Mouse (Mus musculus) heart, embryonic 11.5 days (tissue): Measurements from ENCODE around the gene Tmem125. TPM values are rescaled to one million over a fixed set of nuclear protein-coding genes. Genes with fewer than 3 reads are reported as not detected.

ENCODE experiments used
- ATAC-seq: fragments of 200-750 bp; cut with Nextera tagmentation; replicated peaks from 2 replicates; pipeline ENCODE4 v1.8.0; 2017; ENCODE audit warnings: moderate library complexity; ENCODE audit not compliant: insufficient number of reproducible peaks, low FRiP score, low TSS enrichment
- H3K27ac ChIP-seq: fragments of 300-500 bp; sonication (generic); 2 replicates; pipeline ENCODE4 v1.5.1; 2014; ENCODE audit warnings: mild to moderate bottlenecking, low read depth, low read length
- H3K27me3 ChIP-seq: fragments of 300-500 bp; sonication (generic); 2 replicates; pipeline ENCODE4 v1.6.1; 2014; ENCODE audit warnings: mild to moderate bottlenecking, low read length, mixed read lengths; ENCODE audit not compliant: control insufficient read depth, insufficient read depth
- H3K36me3 ChIP-seq: fragments of 300-500 bp; sonication (generic); 2 replicates; pipeline ENCODE4 v1.6.1; 2014; ENCODE audit warnings: mild to moderate bottlenecking, low read length, moderate library complexity, mixed read lengths; ENCODE audit not compliant: control insufficient read depth, insufficient read depth
- H3K4me1 ChIP-seq: fragments of 300-500 bp; sonication (generic); 2 replicates; pipeline ENCODE4 v1.6.1; 2014; ENCODE audit warnings: low read length; ENCODE audit not compliant: control insufficient read depth, insufficient read depth
- H3K4me2 ChIP-seq: fragments of 300-500 bp; sonication (generic); 2 replicates; pipeline ENCODE4 v1.6.1; 2014; ENCODE audit warnings: mild to moderate bottlenecking, moderate library complexity
- H3K4me3 ChIP-seq: fragments of 300-500 bp; sonication (generic); 2 replicates; pipeline ENCODE4 v1.5.1; 2014; ENCODE audit warnings: low read depth, low read length
- H3K9ac ChIP-seq: fragments of 300-500 bp; sonication (generic); 2 replicates; pipeline ENCODE4 v1.6.1; 2014; ENCODE audit warnings: mild to moderate bottlenecking, low read depth, low read length, moderate library complexity
- H3K9me3 ChIP-seq: fragments of 300-500 bp; sonication (generic); replicated peaks from 2 replicates; pipeline ENCODE4 v1.6.1; 2016; ENCODE audit warnings: low read length; ENCODE audit not compliant: control insufficient read depth
- WGBS: fragments of 180-500 bp; shearing (Covaris S2); extraction: QIAGEN DNeasy Blood & Tissue Kit; methylation state at CpG from one replicate; pipeline ENCODE4 v1.1.7; 2014; ENCODE audit not compliant: insufficient replicate concordance; 5-methylcytosine and 5-hydroxymethylcytosine counted together
- polyA plus RNA-seq: library from polyadenylated mRNA; unstranded; fragments of >200 nt; fragmentation: Nextera tagmentation; extraction: Ambion mirVana; gene quantifications from 2 replicates; pipeline ENCODE4 v1.2.1, GENCODE M21; 2014

Gene Tmem125
- 0.16 and 0.45 TPM in 2 replicates for polyA plus RNA-seq

DNA sequence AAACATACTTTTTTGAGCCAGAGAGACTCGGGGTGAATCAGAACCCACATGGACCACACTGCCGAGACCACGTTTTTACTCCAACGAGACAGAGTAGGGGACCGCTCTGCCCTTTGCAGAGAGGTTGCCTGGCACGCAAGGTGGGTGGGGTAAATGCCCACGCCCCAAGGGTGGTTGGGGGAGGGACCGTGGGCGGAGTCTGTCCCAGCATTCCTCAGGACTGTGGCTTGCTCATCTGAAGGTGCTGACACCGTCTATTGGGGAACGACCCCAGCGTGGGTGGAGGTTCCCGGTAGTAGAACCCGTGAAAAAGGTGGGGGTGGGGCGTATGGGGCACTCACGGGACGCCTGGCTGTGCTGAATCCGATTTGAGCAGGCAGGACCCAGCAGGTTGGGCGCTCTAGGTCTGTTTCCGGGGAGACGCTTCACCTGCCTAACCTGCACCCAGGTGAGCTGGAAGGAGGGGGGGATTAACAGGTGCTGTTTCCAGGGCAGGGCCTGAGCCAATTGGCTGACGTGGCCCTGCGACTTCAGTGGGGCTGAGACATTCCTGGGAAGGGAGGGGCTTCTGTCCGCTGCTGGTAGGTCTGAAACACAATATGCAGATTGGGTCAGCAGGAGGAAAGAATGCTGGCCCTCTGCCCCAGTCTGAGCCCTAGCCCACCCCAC is at the start of gene Tmem125:
Gene Tmem125 (minus strand): TSS at position 453 of the 669 bp plus-strand sequence.
- H3K27me3 ChIP-seq: peaks cover 10% of the 10 kb centered on the region
- peak within 1 kb of the TSS; percentile 42 for H3K4me3 ChIP-seq
- H3K9me3 ChIP-seq: no peaks in the 10 kb centered on the region
- peaks cover 6% of the 10 kb centered on the region for H3K4me1 ChIP-seq
- WGBS: 1% methylated on average over 24 of the region's 24 CpGs
- no peaks in the 10 kb centered on the region for H3K36me3 ChIP-seq
- peak within 1 kb of the TSS; percentile 79 for H3K4me2 ChIP-seq
- H3K9ac ChIP-seq: peak within 1 kb of the TSS; percentile 40; the same call in 1 of the 2 replicates
- H3K27ac ChIP-seq: no peak within 1 kb of the TSS
- ATAC-seq: peak; percentile 72

DNA sequence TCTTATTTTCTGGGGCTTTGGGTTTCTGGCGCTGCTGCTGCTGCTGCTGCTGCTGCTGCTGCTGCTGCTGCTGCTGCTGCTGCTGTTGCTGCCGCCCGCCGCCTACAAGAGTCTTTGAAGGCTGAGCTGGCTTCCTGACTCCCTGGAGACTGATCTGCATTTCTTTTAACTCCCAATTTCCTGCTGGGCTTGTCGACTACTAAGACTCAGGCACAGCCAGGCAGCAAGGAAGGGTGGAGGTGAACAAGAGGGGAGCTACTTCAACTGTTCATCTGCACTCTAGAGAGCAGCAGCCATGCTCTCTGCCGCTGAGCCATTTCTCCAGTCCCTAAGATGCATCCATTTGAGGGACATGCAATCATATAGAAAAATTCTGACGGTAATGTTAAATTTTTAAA is 45.9 kb upstream of the Tmem125 start:
- Histone ChIP-seq H3K36me3 (no peaks in the 10 kb centered on the region), H3K4me2 (peak overlapping the region; percentile 27; the same call in 1 of the 2 replicates), H3K9ac (no peak overlapping the region), H3K27me3 (no peaks in the 10 kb centered on the region), H3K4me1 (no peaks in the 10 kb centered on the region), H3K27ac (no peak overlapping the region), H3K4me3 (no peak overlapping the region), H3K9me3 (no peaks in the 10 kb centered on the region)
- no peak for ATAC-seq
- 6% methylated on average over 7 of the region's 7 CpGs for WGBS

DNA sequence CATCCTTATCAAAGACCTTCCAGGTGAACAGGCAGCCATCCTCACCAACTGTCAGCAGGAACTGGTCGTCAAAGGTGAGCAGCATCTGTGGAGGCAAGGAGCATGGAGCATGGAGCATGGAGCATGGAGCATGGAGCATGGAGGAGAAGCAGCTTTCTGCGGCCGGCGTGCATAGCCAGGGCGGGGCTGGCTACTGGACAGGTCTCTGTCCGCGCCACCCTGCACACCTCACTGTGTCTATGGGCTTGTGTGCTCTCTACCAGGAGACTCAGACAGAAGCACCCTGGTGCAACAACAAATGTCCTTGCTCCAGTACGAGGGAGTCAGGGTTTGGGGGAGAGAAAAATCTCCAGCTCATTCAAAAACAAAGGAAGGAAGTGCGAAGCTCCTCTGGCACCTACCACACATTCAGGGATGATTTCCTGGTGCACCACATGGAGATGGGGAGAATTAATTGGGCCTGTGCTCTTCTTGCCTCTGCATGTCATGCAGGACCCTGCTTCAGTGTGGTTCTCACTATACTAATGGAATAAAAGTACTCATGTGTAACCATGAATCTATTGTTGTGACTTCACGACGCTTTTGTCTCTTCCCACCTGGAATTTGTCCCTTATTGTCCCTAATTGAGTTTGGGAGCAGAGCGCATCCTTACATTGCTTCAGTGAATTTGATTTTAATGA is 45.3 kb upstream of the Tmem125 start:
- 56% methylated on average over 12 of the region's 12 CpGs for WGBS
- H3K27me3 ChIP-seq: no peaks in the 10 kb centered on the region
- no peak overlapping the region for H3K4me3 ChIP-seq
- H3K27ac ChIP-seq: no peak overlapping the region
- no peak for ATAC-seq
- no peak overlapping the region for H3K9ac ChIP-seq
- no peaks in the 10 kb centered on the region for H3K4me1 ChIP-seq
- H3K9me3 ChIP-seq: no peaks in the 10 kb centered on the region
- H3K36me3 ChIP-seq: no peaks in the 10 kb centered on the region
- H3K4me2 ChIP-seq: 0 out of 2 replicates have a peak overlapping the region, but pooled peaks have one; percentile 27

DNA sequence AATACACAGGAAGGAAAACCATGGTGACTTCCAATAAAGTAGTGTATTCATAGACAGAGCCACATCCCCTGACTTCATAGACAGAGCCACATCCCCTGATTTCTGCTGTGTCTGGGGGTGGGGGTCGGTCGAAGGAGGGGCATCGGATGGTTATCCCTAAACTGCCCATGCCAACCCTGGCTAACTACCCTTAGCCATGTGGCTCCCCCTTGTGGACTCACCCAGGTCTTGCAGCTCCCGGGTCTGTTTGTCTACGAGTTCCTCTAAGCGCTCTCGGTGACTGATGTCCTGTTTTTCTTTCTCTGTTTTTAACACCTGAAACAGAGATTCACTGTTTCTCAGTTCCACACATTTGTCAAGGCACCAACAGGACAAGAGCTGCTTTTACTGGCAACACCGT is 38.8 kb upstream of the Tmem125 start:
- WGBS: 92% methylated on average over 8 of the region's 8 CpGs
- no peaks in the 10 kb centered on the region for H3K9me3 ChIP-seq
- no peak overlapping the region for H3K4me2 ChIP-seq
- no peak overlapping the region for H3K27ac ChIP-seq
- no peak for ATAC-seq
- H3K4me3 ChIP-seq: no peak overlapping the region
- no peaks in the 10 kb centered on the region for H3K27me3 ChIP-seq
- no peak overlapping the region for H3K9ac ChIP-seq
- no peaks in the 10 kb centered on the region for H3K4me1 ChIP-seq
- no peaks in the 10 kb centered on the region for H3K36me3 ChIP-seq

DNA sequence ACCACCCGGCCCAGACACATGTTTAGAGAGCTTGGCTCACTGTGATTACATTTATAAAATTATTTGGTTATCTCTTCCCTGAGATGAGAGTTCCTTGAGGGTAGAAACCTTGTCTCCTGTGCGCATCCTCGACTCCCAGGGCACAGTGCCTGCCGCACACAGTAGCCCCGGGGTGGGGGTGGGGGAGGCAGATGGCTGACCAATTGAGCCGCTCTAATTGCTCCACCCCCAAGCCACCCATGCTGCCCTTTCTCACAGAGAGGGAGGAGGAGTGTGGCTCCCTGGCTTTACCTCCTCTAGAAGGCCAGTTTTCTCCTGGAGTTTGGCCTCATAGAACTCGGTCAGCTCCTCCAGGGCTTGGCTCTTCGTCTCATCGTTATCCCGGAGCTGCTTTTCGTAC is 37.7 kb upstream of the Tmem125 start:
- WGBS: 41% methylated on average over 11 of the region's 11 CpGs

DNA sequence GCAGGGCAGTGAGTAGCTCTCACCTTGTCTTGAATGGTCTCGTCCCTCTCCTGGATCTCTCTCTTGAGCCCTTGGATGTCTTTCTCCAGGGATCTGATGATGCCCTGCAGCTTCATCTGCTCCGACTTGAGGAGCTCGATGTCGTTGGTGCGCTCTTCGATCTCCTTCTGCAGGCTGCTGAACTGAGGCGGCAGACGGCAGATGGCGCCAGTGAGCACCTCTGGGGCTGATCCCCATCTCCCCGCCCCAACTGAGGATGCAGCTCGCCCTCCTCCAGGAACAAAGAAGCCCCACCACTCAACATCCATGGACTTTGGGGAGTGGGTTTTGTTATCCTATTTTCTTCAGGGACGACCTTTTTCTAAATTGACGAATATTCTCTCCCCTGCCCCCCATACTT is 35.5 kb upstream of the Tmem125 start:
- H3K4me2 ChIP-seq: no peak overlapping the region
- H3K9ac ChIP-seq: no peak overlapping the region
- no peak for ATAC-seq
- H3K4me1 ChIP-seq: no peaks in the 10 kb centered on the region
- no peaks in the 10 kb centered on the region for H3K9me3 ChIP-seq
- no peak overlapping the region for H3K27ac ChIP-seq
- H3K4me3 ChIP-seq: no peak overlapping the region
- WGBS: 39% methylated on average over 13 of the region's 13 CpGs
- H3K27me3 ChIP-seq: no peaks in the 10 kb centered on the region
- H3K36me3 ChIP-seq: no peaks in the 10 kb centered on the region

More for the DNA sequence above, 37.7 kb upstream of the Tmem125 start:
- H3K27me3 ChIP-seq: no peaks in the 10 kb centered on the region
- no peak overlapping the region for H3K4me2 ChIP-seq
- H3K4me1 ChIP-seq: no peaks in the 10 kb centered on the region
- no peak overlapping the region for H3K27ac ChIP-seq
- no peak overlapping the region for H3K4me3 ChIP-seq
- no peak for ATAC-seq
- no peaks in the 10 kb centered on the region for H3K9me3 ChIP-seq
- H3K36me3 ChIP-seq: no peaks in the 10 kb centered on the region
- H3K9ac ChIP-seq: no peak overlapping the region

DNA sequence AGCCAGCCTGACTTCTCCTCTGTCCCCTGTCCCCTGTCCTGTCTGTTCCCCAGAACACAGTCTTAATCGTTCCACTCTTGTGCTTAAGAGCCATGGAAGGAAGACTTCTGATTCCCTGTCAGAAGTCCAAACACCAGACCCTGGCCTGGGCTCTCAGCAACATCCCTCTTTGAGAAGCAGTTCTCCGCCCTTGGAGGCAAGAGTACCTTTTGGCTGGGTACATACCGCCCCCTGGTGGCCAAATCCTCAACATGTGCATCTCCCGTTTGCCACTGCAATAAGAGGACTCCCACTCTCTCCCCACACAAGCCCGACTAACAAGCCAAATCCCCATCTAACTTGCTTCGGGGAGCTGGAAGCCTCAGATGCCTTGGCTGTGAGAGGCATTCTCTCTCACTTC is 32.3 kb upstream of the Tmem125 start:
- H3K4me2 ChIP-seq: no peak overlapping the region
- H3K9ac ChIP-seq: no peak overlapping the region
- H3K4me1 ChIP-seq: no peaks in the 10 kb centered on the region
- H3K27ac ChIP-seq: no peak overlapping the region
- no peak for ATAC-seq
- no peaks in the 10 kb centered on the region for H3K9me3 ChIP-seq
- peaks cover 6% of the 10 kb centered on the region; the same call in 1 of the 2 replicates for H3K27me3 ChIP-seq
- H3K36me3 ChIP-seq: no peaks in the 10 kb centered on the region
- WGBS: 6% methylated on average over 6 of the region's 6 CpGs
- no peak overlapping the region for H3K4me3 ChIP-seq

DNA sequence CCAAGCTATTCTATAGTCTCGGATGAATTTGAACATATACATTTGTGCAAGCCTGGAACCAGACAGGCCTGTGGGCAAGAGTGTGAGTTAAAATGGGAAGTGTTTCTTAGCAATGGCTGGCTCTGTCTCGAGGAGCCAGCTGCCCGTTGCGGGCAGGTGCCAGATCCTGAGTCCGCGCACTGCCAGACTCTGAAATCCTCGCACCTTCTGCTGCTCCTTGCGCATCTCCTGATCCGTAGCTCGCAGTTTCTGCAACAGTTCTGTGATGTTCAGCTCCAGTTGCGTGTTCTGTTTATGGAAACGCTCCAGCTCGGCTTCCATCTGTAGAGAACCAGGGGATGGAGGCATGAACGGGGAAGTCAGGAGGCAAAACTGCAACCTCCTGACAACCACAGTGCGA is 27.6 kb upstream of the Tmem125 start:
- ATAC-seq: no peak
- Histone ChIP-seq H3K4me1 (no peaks in the 10 kb centered on the region), H3K36me3 (no peaks in the 10 kb centered on the region), H3K27ac (no peak overlapping the region), H3K9ac (no peak overlapping the region), H3K4me3 (no peak overlapping the region), H3K4me2 (no peak overlapping the region), H3K9me3 (no peaks in the 10 kb centered on the region), H3K27me3 (peaks cover 6% of the 10 kb centered on the region; the same call in 1 of the 2 replicates)
- 77% methylated on average over 15 of the region's 15 CpGs for WGBS
